In genomic region chr17:10320456-10320790, GRCm38 (mm10) we compare ENCODE assay signal across 8 mouse cellular contexts. TPM values are rescaled to one million over a fixed set of nuclear protein-coding genes. Genes with fewer than 3 reads are reported as not detected.
A peak's percentile ranks its signal among the peaks of the same experiment; 100 is the strongest.
DNase-seq lines count a peak whose midpoint lies in the region; ATAC-seq and TF ChIP-seq lines count a peak whose summit lies in the region.

No protein-coding gene starts in this region.

- H3K4me2 ChIP-seq in heart, embryonic 14.5 days (ENCODE audit: low read length) = peak overlapping the region; percentile 74
- peak overlapping the region; percentile 46 for H3K4me2 ChIP-seq in forebrain, postnatal 0 days (ENCODE audit: low read depth)

- no peak for DNase-seq in heart, adult 18-20 months
- DNase-seq in forebrain, postnatal 0 days = no peak
- no peak for DNase-seq in adrenal gland, adult 2 months
- DNase-seq in cerebellum, postnatal 36 days = no peak
- DNase-seq in testis, postnatal 10 days (ENCODE audit: low spot score) = no peak

- no peak for TF ChIP-seq CTCF in ES-Bruce4 (IDR thresholded peaks at IDR 0.05; ENCODE audit: low read depth, low read length)
- TF ChIP-seq CTCF in forebrain, postnatal 0 days (IDR thresholded peaks at IDR 0.05; ENCODE audit: low read depth) = no peak

- WGBS in heart, embryonic 14.5 days = 7% methylated on average over 10 of the region's 10 CpGs
- 5% methylated on average over 10 of the region's 10 CpGs for WGBS in forebrain, postnatal 0 days
- 14% methylated on average over 10 of the region's 10 CpGs for WGBS in macrophage (ENCODE audit: missing documents)

- peaks cover 79% of the 10 kb centered on the region for H3K79me2 ChIP-seq in macrophage (ENCODE audit: inconsistent target)

- peak overlapping the region; percentile 100 for H3K9ac ChIP-seq in heart, embryonic 14.5 days (ENCODE audit: low read length)
- H3K9ac ChIP-seq in ES-Bruce4 (ENCODE audit: low read depth, poor library complexity, severe bottlenecking) = peak overlapping the region; percentile 89
- peak overlapping the region; percentile 93 for H3K9ac ChIP-seq in forebrain, postnatal 0 days

- TF ChIP-seq EP300 in ES-Bruce4 (IDR thresholded peaks at IDR 0.05; ENCODE audit: insufficient read depth, low read depth, low read length) = no peak

- H3K27me3 ChIP-seq in heart, embryonic 14.5 days (ENCODE audit: control insufficient read depth, insufficient read depth, low read length) = no peaks in the 10 kb centered on the region
- H3K27me3 ChIP-seq in ES-Bruce4 (ENCODE audit: control insufficient read depth, insufficient read depth, low read length, poor library complexity, severe bottlenecking) = no peaks in the 10 kb centered on the region
- H3K27me3 ChIP-seq in forebrain, postnatal 0 days (ENCODE audit: insufficient read depth, low read length) = no peaks in the 10 kb centered on the region

- TF ChIP-seq POLR2A in ES-Bruce4 (IDR thresholded peaks at IDR 0.05; ENCODE audit: insufficient read depth, low read length) = no peak

- H3K27ac ChIP-seq in heart, embryonic 14.5 days (replicated peaks in 1 of 2; ENCODE audit: control insufficient read depth in 1 of 2, insufficient read depth in 1 of 2, low read depth in 2 of 2, low read length in 2 of 2) = peak overlapping the region; percentile 95 to 100
- no peak overlapping the region for H3K27ac ChIP-seq in ES-Bruce4 (ENCODE audit: insufficient read depth, low read length)
- peak overlapping the region; percentile 98 for H3K27ac ChIP-seq in forebrain, postnatal 0 days (ENCODE audit: low read depth, low read length)
- H3K27ac ChIP-seq in macrophage = peak overlapping the region; percentile 86

- H3K4me1 ChIP-seq in heart, embryonic 14.5 days (ENCODE audit: control insufficient read depth in 2 of 2, insufficient read depth in 2 of 2, low read length in 2 of 2) = peaks cover 5 to 26% of the 10 kb centered on the region in 2 experiments
- H3K4me1 ChIP-seq in ES-Bruce4 (ENCODE audit: control insufficient read depth, insufficient read depth, low read length) = no peaks in the 10 kb centered on the region
- H3K4me1 ChIP-seq in forebrain, postnatal 0 days (ENCODE audit: insufficient read depth) = peaks cover 11% of the 10 kb centered on the region; the same call in 1 of the 2 replicates

- peaks cover 5% of the 10 kb centered on the region; the same call in 1 of the 2 replicates for H3K36me3 ChIP-seq in heart, embryonic 14.5 days (ENCODE audit: control insufficient read depth, insufficient read depth, low read length)
- H3K36me3 ChIP-seq in ES-Bruce4 (ENCODE audit: control insufficient read depth, insufficient read depth, low read length, poor library complexity, severe bottlenecking) (no peaks in the 10 kb centered on the region), macrophage (ENCODE audit: inconsistent target) (no peaks in the 10 kb centered on the region)
- no peaks in the 10 kb centered on the region for H3K36me3 ChIP-seq in forebrain, postnatal 0 days (ENCODE audit: insufficient read depth)

- no peaks in the 10 kb centered on the region for H3K9me3 ChIP-seq in heart, embryonic 14.5 days (ENCODE audit: control insufficient read depth, low read length)
- H3K9me3 ChIP-seq in ES-Bruce4 (replicated peaks; ENCODE audit: control insufficient read depth, insufficient read depth, low read length, poor library complexity, severe bottlenecking) = no peaks in the 10 kb centered on the region
- H3K9me3 ChIP-seq in forebrain, postnatal 0 days (ENCODE audit: low read length) = no peaks in the 10 kb centered on the region

- ATAC-seq in heart, embryonic 14.5 days (ENCODE audit: insufficient number of reproducible peaks, insufficient read depth, low FRiP score, low read depth) = no peak
- no peak for ATAC-seq in forebrain, postnatal 0 days

- peak overlapping the region; percentile 73 to 77 for H3K4me3 ChIP-seq in heart, embryonic 14.5 days (ENCODE audit: control insufficient read depth in 1 of 2, insufficient read depth in 1 of 2, low read depth in 1 of 2, low read length in 2 of 2)
- H3K4me3 ChIP-seq in ES-Bruce4 (ENCODE audit: low read depth, low read length) = peak overlapping the region; percentile 91
- H3K4me3 ChIP-seq in forebrain, postnatal 0 days (ENCODE audit: low read depth, low read length) = peak overlapping the region; percentile 85
- peak overlapping the region; percentile 62 for H3K4me3 ChIP-seq in macrophage (ENCODE audit: inconsistent target)

RNA-seq across cellular contexts. Expression of gene Qk, which starts 0.8 kb away (rescaled TPM):
- 71.8 and 76.2 TPM in 2 replicates for polyA plus RNA-seq in heart, embryonic 14.5 days (2014; fragmentation: Nextera tagmentation; extraction: Ambion mirVana)
- 100 to 1,000 TPM; 490 to 493 TPM for total RNA-seq in heart, adult 18-20 months (2021)
- 240 and 252 TPM in 2 replicates for polyA plus RNA-seq in ES-Bruce4 (2011; ENCODE audit: insufficient read depth, insufficient read length, low read depth, missing spikeins)
- 203 and 225 TPM in 2 replicates for total RNA-seq in forebrain, postnatal 0 days (2014; rRNA removed)
- polyA plus RNA-seq in forebrain, postnatal 0 days (2015; fragmentation: Nextera tagmentation; extraction: Ambion mirVana) = 27.0 and 43.0 TPM in 2 replicates
- 100 to 1,000 TPM in 24 of 26 experiments, 10 to 100 TPM in 2; 75.0 to 266 (median 162) TPM for total RNA-seq in macrophage (2018; cell fraction: chromatin; rRNA removed)
- 100 to 1,000 TPM; 125 to 281 (median 187) TPM for total RNA-seq in macrophage (2018; cell fraction: cytosol; rRNA removed)
- 100 to 1,000 TPM; 133 to 383 (median 214) TPM for total RNA-seq in macrophage (2018; cell fraction: nucleus; rRNA removed)
- 115 to 166 TPM (median 122 TPM) in 3 replicates for polyA plus RNA-seq in macrophage (2018)
- 100 to 1,000 TPM; 221 to 236 TPM for total RNA-seq in adrenal gland, adult 2 months (2021)
- polyA plus RNA-seq in adrenal gland, adult 2 months (2012; rRNA removed) = 61.6 and 97.6 TPM in 2 replicates
